Mouse (Mus musculus) intestine, embryonic 14.5 days (tissue): ENCODE measurements around the gene Ypel2. TPM values are rescaled to one million over a fixed set of nuclear protein-coding genes. Genes with fewer than 3 reads are reported as not detected.

Source experiments
- ATAC-seq: fragments of 200-750 bp; cut with Nextera tagmentation; replicated peaks from 2 replicates; pipeline ENCODE4 v1.8.0; 2017; ENCODE audit warnings: low read depth, moderate number of reproducible peaks, moderate TSS enrichment, moderate library complexity; ENCODE audit not compliant: low FRiP score, low TSS enrichment
- DNase-seq: peaks from one replicate; pipeline ENCODE4 v3.0.0-alpha.2; 2018; ENCODE audit warnings: low spot score
- H3K27ac ChIP-seq: fragments of 300-500 bp; sonication (generic); 2 replicates; pipeline ENCODE4 v1.5.1; 2014; ENCODE audit warnings: low read depth, mild to moderate bottlenecking, control low read depth
- H3K27me3 ChIP-seq: fragments of 300-500 bp; sonication (generic); replicated peaks from 2 replicates; pipeline ENCODE4 v1.6.1; 2014; ENCODE audit warnings: low read length, control low read depth; ENCODE audit not compliant: control insufficient read depth, insufficient read depth
- H3K36me3 ChIP-seq: fragments of 300-500 bp; sonication (generic); 2 replicates; pipeline ENCODE4 v1.6.1; 2014; ENCODE audit warnings: low read length, control low read depth; ENCODE audit not compliant: control insufficient read depth, insufficient read depth
- H3K4me1 ChIP-seq: fragments of 300-500 bp; sonication (generic); replicated peaks from 2 replicates; pipeline ENCODE4 v1.6.1; 2014; ENCODE audit warnings: low read length, control low read depth, mixed read lengths; ENCODE audit not compliant: control insufficient read depth, insufficient read depth
- H3K4me2 ChIP-seq: fragments of 300-500 bp; sonication (generic); 2 replicates; pipeline ENCODE4 v1.6.1; 2014; ENCODE audit warnings: low read length
- H3K4me3 ChIP-seq: fragments of 300-500 bp; sonication (generic); 2 replicates; pipeline ENCODE4 v1.5.1; 2014; ENCODE audit warnings: low read depth, low read length, control low read depth, mixed read lengths
- H3K9ac ChIP-seq: fragments of 300-500 bp; sonication (generic); 2 replicates; pipeline ENCODE4 v1.6.1; 2014; ENCODE audit warnings: mild to moderate bottlenecking, low read length
- H3K9me3 ChIP-seq: fragments of 300-500 bp; sonication (generic); 2 replicates; pipeline ENCODE4 v1.6.1; 2016; ENCODE audit warnings: low read length, control low read depth; ENCODE audit not compliant: control insufficient read depth
- WGBS: fragments of 180-500 bp; shearing (Covaris S2); extraction: QIAGEN DNeasy Blood & Tissue Kit; methylation state at CpG from one replicate; pipeline ENCODE4 v1.1.7; 2014; 5-methylcytosine and 5-hydroxymethylcytosine counted together
- polyA plus RNA-seq: library from polyadenylated mRNA; unstranded; fragments of >200 nt; fragmentation: Nextera tagmentation; extraction: Ambion mirVana; gene quantifications from 2 replicates; pipeline ENCODE4 v1.2.1, GENCODE M21; 2014

Gene Ypel2
- polyA plus RNA-seq, 1 experiment from 2014 or later: 5.9 TPM

DNA sequence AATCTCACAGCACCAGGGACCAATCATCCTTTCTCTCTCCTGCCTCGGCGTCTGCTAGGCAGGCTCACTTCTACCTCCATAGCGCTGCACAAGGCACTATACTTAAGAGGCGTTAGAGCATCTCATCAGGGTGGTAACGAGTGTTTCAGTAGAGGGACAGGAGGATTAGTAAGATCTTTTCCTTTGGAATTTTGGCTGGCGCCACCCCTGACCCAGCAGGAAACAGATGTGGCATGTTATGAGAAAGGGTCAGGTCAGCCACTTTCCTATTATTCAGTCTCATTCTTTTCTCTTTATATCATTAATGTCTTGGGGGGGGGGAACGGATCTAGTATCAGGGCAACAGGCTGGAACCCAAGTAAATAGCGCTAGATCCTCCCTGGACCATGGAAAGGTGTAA, 41.8 kb downstream of the Ypel2 start:
- Histone ChIP-seq H3K27ac (no peak overlapping the region), H3K27me3 (no peaks in the 10 kb centered on the region), H3K4me2 (no peak overlapping the region), H3K9me3 (no peaks in the 10 kb centered on the region), H3K36me3 (no peaks in the 10 kb centered on the region), H3K9ac (no peak overlapping the region), H3K4me1 (peaks cover 23% of the 10 kb centered on the region), H3K4me3 (no peak overlapping the region)
- no peak for DNase-seq
- no peak for ATAC-seq
- 82% methylated on average over 8 of the region's 8 CpGs for WGBS

DNA sequence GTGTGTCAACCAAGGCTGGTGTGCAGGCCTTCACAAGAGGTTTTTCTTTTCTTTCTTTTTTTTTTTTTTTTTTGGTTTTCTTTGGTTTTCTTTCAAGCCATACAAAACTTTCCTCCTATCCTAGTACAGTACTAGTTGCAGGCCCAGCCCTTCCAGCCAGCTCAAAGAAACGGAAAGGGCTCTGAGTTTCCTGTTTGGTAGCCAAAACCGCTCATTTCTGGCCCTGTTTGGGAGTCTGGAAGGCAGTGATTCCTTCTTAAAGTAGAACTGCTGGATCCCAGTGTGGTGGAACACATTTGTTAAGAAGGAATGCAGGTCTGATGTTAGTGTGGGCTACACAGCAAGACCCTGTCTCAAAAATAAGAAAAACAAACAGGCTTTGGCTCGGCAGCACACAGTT, 43.0 kb downstream of the Ypel2 start:
- no peaks in the 10 kb centered on the region for H3K27me3 ChIP-seq

DNA sequence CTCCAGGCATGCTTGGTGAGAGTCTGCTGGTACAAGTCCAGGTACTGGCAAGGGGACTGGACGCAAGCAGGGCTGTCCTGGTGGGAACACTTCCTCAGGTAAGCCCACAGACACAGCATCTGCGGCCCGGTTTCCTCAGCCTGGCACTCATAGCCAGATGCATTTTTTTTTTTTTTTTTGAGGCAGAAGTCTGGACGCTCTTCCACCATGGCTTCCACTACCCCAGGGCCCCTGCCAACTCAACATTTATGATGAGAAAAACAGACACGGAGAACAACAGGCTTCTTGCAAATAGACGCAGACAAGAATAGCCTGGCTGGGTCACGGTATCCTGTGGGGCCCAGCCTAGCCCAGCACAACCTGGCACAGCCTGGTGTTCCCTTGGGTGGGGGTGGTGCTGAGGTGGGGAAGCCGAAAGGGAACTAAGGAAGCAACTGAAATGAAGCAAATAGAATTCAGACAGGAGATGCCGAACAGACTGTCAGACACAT, 43.5 kb downstream of the Ypel2 start:
- no peaks in the 10 kb centered on the region for H3K9me3 ChIP-seq
- no peak overlapping the region for H3K4me3 ChIP-seq
- 57% methylated on average over 9 of the region's 9 CpGs for WGBS
- H3K27ac ChIP-seq: peak overlapping the region; percentile 35; the same call in 1 of the 2 replicates
- H3K4me1 ChIP-seq: peaks cover 14% of the 10 kb centered on the region
- no peaks in the 10 kb centered on the region for H3K36me3 ChIP-seq
- H3K9ac ChIP-seq: no peak overlapping the region
- DNase-seq: no peak
- no peaks in the 10 kb centered on the region for H3K27me3 ChIP-seq
- ATAC-seq: no peak
- no peak overlapping the region for H3K4me2 ChIP-seq

More for the DNA sequence above, 43.0 kb downstream of the Ypel2 start:
- Histone ChIP-seq H3K4me1 (peaks cover 12% of the 10 kb centered on the region), H3K9me3 (no peaks in the 10 kb centered on the region), H3K36me3 (no peaks in the 10 kb centered on the region), H3K27ac (peak overlapping the region; percentile 35; the same call in 1 of the 2 replicates), H3K9ac (no peak overlapping the region), H3K4me3 (no peak overlapping the region), H3K4me2 (no peak overlapping the region)
- ATAC-seq (no peak), DNase-seq (no peak)
- WGBS: 62% methylated on average over 3 of the region's 3 CpGs

DNA sequence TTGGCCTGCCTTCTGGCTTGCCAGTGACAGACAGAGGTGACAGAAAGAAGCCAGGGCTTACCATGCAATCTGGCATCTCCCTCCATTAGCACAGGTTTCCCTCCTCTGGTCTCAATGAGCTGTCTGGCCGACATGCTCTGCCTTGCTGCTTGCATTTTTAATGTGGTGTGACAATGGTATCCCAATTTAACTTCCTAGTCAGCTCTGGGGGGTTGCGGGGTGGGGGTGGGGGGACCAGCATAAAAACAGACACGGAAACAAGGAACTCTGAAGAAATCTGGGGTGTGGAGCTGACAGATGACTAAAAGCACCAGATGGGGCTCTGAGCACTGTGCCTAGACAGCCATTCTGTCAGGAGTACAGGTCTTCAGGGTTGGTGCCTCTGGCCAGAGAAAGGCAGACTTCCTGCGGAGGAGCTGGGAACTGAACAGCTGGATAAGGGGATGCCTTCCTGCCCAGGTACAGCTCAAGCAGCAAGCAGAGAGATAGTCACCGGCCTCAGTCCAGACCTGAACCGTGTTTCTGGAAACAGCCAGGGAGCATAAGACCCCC, 46.8 kb downstream of the Ypel2 start:
- ATAC-seq: no peak
- Histone ChIP-seq H3K4me3 (no peak overlapping the region), H3K9me3 (no peaks in the 10 kb centered on the region), H3K4me2 (no peak overlapping the region), H3K27ac (no peak overlapping the region), H3K27me3 (no peaks in the 10 kb centered on the region), H3K4me1 (peaks cover 7% of the 10 kb centered on the region), H3K36me3 (0 out of 2 replicates have a peak, but pooled peaks cover 6% of the 10 kb centered on the region), H3K9ac (no peak overlapping the region)
- WGBS: 68% methylated on average over 6 of the region's 6 CpGs
- DNase-seq: no peak

- Histone ChIP-seq H3K9ac (no peak overlapping the region), H3K27ac (no peak overlapping the region), H3K4me2 (no peak overlapping the region), H3K4me1 (peaks cover 7% of the 10 kb centered on the region), H3K4me3 (no peak overlapping the region), H3K27me3 (no peaks in the 10 kb centered on the region), H3K9me3 (no peaks in the 10 kb centered on the region), H3K36me3 (0 out of 2 replicates have a peak, but pooled peaks cover 6% of the 10 kb centered on the region)
- WGBS: 84% methylated on average over 6 of the region's 6 CpGs
- no peak for DNase-seq
- ATAC-seq: no peak
Measured at GRCm38 (mm10) chr11:86945933-86946332, 47.6 kb downstream of the Ypel2 start.

DNA sequence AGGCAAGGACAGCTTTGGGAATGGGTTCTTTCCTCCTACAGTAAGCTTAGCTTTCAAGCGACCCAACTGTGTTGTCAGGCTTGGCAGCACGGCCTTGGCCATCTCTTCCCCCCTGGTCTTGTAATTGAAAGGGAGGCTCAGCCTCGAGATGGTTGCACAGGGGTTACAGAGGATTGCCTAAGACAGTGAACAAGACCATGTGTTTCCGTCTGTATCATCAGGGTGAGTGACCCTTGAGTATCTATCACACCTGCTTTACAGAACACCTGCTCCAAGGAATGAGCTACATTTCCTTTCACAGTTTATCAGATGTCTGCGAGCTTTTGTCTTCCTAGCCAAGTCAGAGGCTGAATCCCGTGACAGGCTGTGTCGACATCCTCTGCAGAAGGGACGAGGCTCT, 48.4 kb downstream of the Ypel2 start:
- 0 out of 2 replicates have a peak, but pooled peaks cover 6% of the 10 kb centered on the region for H3K36me3 ChIP-seq
- H3K4me3 ChIP-seq: no peak overlapping the region
- WGBS: 52% methylated on average over 8 of the region's 8 CpGs
- H3K4me2 ChIP-seq: no peak overlapping the region
- H3K27ac ChIP-seq: peak overlapping the region; percentile 36; the same call in 1 of the 2 replicates
- peaks cover 7% of the 10 kb centered on the region for H3K4me1 ChIP-seq
- ATAC-seq (no peak), DNase-seq (no peak)
- no peak overlapping the region for H3K9ac ChIP-seq
- H3K9me3 ChIP-seq: no peaks in the 10 kb centered on the region
- no peaks in the 10 kb centered on the region for H3K27me3 ChIP-seq

DNA sequence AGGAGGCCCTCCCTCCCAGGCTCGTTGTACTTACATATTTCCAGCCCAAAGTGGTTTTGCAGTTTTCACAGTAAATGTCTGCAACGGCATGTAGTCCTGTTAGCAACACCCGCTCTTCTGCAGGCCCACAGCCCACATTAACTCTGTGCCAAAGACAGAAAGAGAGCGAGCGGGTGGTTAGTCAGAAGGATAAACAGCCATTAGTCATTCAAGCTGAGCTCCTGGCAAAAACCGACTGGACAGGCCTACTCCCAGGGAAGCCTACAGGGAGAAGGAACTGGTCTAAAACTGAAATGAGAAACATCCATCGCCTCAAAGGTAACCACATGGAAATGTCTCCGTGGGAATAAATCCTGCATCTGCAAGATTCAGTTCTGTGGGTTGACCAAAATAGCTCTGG, 49.0 kb downstream of the Ypel2 start:
- ATAC-seq (no peak), DNase-seq (no peak)
- peak overlapping the region; percentile 69 for H3K27ac ChIP-seq
- H3K36me3 ChIP-seq: 0 out of 2 replicates have a peak, but pooled peaks cover 9% of the 10 kb centered on the region
- no peak overlapping the region for H3K9ac ChIP-seq
- peaks cover 7% of the 10 kb centered on the region for H3K4me1 ChIP-seq
- H3K4me3 ChIP-seq: no peak overlapping the region
- H3K4me2 ChIP-seq: no peak overlapping the region
- no peaks in the 10 kb centered on the region for H3K27me3 ChIP-seq
- H3K9me3 ChIP-seq: no peaks in the 10 kb centered on the region
- WGBS: 29% methylated on average over 8 of the region's 8 CpGs

GRCm38 (mm10) chr11:86941904-86942303, 51.6 kb downstream of the Ypel2 start:
- H3K4me3 ChIP-seq: no peak overlapping the region
- no peak overlapping the region for H3K4me2 ChIP-seq
- DNase-seq (no peak), ATAC-seq (no peak)
- H3K27me3 ChIP-seq: no peaks in the 10 kb centered on the region
- H3K36me3 ChIP-seq: 0 out of 2 replicates have a peak, but pooled peaks cover 11% of the 10 kb centered on the region
- no peak overlapping the region for H3K27ac ChIP-seq
- H3K4me1 ChIP-seq: peaks cover 7% of the 10 kb centered on the region
- no peaks in the 10 kb centered on the region for H3K9me3 ChIP-seq
- WGBS: 84% methylated on average over 8 of the region's 8 CpGs
- H3K9ac ChIP-seq: no peak overlapping the region

DNA sequence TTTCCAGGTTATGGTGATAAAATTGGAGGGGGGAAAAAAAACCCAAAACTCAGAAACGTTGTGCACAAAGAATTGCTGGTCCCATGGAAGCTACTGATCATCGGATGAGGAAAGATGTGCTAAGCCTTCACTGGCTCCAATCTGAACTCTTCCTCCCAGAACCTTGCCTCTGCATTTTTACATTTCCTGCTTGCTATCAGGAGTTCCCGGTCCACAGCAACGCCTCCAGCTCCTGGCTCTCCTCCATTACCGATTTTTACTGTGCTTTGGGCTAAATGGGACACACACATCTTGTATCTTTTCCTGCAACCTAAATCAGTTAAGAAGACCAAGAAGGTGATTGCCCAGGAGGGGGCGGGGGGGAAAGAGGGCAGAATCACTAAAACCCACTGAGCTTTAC, 54.0 kb downstream of the Ypel2 start:
- WGBS: 74% methylated on average over 6 of the region's 6 CpGs
- ATAC-seq: no peak
- no peaks in the 10 kb centered on the region; the same call in 1 of the 2 replicates for H3K4me1 ChIP-seq
- no peak overlapping the region for H3K27ac ChIP-seq
- H3K4me3 ChIP-seq: no peak overlapping the region
- no peak overlapping the region for H3K9ac ChIP-seq
- H3K4me2 ChIP-seq: no peak overlapping the region
- no peak for DNase-seq
- no peaks in the 10 kb centered on the region for H3K27me3 ChIP-seq
- 0 out of 2 replicates have a peak, but pooled peaks cover 11% of the 10 kb centered on the region for H3K36me3 ChIP-seq
- no peaks in the 10 kb centered on the region for H3K9me3 ChIP-seq
